Mouse (Mus musculus) MEL (cell line): ENCODE data around the gene Selenoo. TPM values are rescaled to one million over a fixed set of nuclear protein-coding genes. Genes with fewer than 3 reads are reported as not detected.
A peak's percentile ranks its signal among the peaks of the same experiment; 100 is the strongest.

Experiments
- DNase-seq: peaks from one replicate; pipeline ENCODE4 v3.0.0; 2011; ENCODE audit warnings: low read depth, low spot score
- H3K27ac ChIP-seq: 2 replicates; pipeline ENCODE4 v1.5.1; 2012; ENCODE audit warnings: low read depth, mild to moderate bottlenecking, control low read depth, low read length, moderate library complexity; ENCODE audit not compliant: control insufficient read depth
- H3K27me3 ChIP-seq, 2 experiments: fragments of 150-350 bp in 1 of 2; sonication (generic) in 1 of 2; 2 replicates each; pipeline ENCODE4 v1.6.1; 2012; ENCODE audit warnings: low read length in 2 of 2, mild to moderate bottlenecking in 2 of 2, improper control_type of control experiment in 1 of 2, moderate library complexity in 1 of 2; ENCODE audit not compliant: insufficient read depth in 2 of 2, control insufficient read depth in 1 of 2
- H3K36me3 ChIP-seq, 2 experiments: 2 replicates each; pipeline ENCODE4 v1.6.1; 2012 to 2014; ENCODE audit warnings: low read length in 2 of 2, improper control_type of control experiment in 1 of 2, inconsistent platforms in 1 of 2, mild to moderate bottlenecking in 1 of 2; ENCODE audit not compliant: insufficient read depth in 2 of 2, control insufficient read depth in 1 of 2
- H3K4me1 ChIP-seq, 2 experiments: fragments of 150-350 bp in 1 of 2; sonication (generic) in 1 of 2; 2 replicates each; pipeline ENCODE4 v1.6.1; 2012; ENCODE audit warnings: low read length in 2 of 2, improper control_type of control experiment in 1 of 2, mild to moderate bottlenecking in 1 of 2; ENCODE audit not compliant: insufficient read depth in 2 of 2, control insufficient read depth in 1 of 2
- H3K4me3 ChIP-seq, 2 experiments: fragments of 150-350 bp in 1 of 2; sonication (generic) in 1 of 2; 2 replicates each; pipeline ENCODE4 v1.5.1; 2012; ENCODE audit warnings: low read depth in 2 of 2, low read length in 2 of 2, mild to moderate bottlenecking in 2 of 2, moderate library complexity in 2 of 2, control low read depth in 1 of 2, improper control_type of control experiment in 1 of 2; ENCODE audit not compliant: control insufficient read depth in 1 of 2, insufficient read depth in 1 of 2
- H3K79me2 ChIP-seq: 2 replicates; pipeline ENCODE4 v1.6.1; 2012; ENCODE audit warnings: mild to moderate bottlenecking, low read length, moderate library complexity; ENCODE audit not compliant: control insufficient read depth, poor library complexity, insufficient read depth
- H3K9ac ChIP-seq: 2 replicates; pipeline ENCODE4 v1.6.1; 2012; ENCODE audit warnings: low read depth, mild to moderate bottlenecking, control low read depth, low read length, moderate library complexity; ENCODE audit not compliant: control insufficient read depth, poor library complexity, severe bottlenecking
- H3K9me3 ChIP-seq: fragments of 150-350 bp; sonication (generic); replicated peaks from 2 replicates; pipeline ENCODE4 v1.6.1; 2012; ENCODE audit warnings: mild to moderate bottlenecking, low read length, improper control_type of control experiment, moderate library complexity; ENCODE audit not compliant: insufficient read depth
- BHLHE40 ChIP-seq: IDR thresholded peaks from 2 replicates; pipeline ENCODE4 v1.6.1; 2012; ENCODE audit warnings: low read depth, mild to moderate bottlenecking, inconsistent platforms, low read length, improper control_type of control experiment, borderline replicate concordance
- CHD1 ChIP-seq: IDR thresholded peaks from 2 replicates; pipeline ENCODE4 v1.6.1; 2012; ENCODE audit warnings: low read depth, mild to moderate bottlenecking, inconsistent platforms, low read length, improper control_type of control experiment
- CHD2 ChIP-seq: IDR thresholded peaks from 2 replicates; pipeline ENCODE4 v1.6.1; 2011; ENCODE audit warnings: low read length, improper control_type of control experiment
- HCFC1 ChIP-seq: IDR thresholded peaks from 2 replicates; pipeline ENCODE4 v1.6.1; 2012; ENCODE audit warnings: low read depth, mild to moderate bottlenecking, inconsistent platforms, low read length, improper control_type of control experiment, moderate library complexity
- JUND ChIP-seq: IDR thresholded peaks from 2 replicates; pipeline ENCODE4 v1.6.1; 2011; ENCODE audit warnings: low read depth, mild to moderate bottlenecking, improper control_type of control experiment, low read length
- MAZ ChIP-seq: IDR thresholded peaks from 2 replicates; pipeline ENCODE4 v1.6.1; 2012; ENCODE audit warnings: low read depth, mild to moderate bottlenecking, inconsistent platforms, low read length, improper control_type of control experiment
- MEF2A ChIP-seq: IDR thresholded peaks from 2 replicates; pipeline ENCODE4 v1.6.1; 2014; ENCODE audit warnings: low read depth, mild to moderate bottlenecking, inconsistent platforms, low read length, improper control_type of control experiment; ENCODE audit not compliant: poor library complexity, insufficient replicate concordance, severe bottlenecking; ENCODE audit errors: extremely low read depth
- MXI1 ChIP-seq: IDR thresholded peaks from 2 replicates; pipeline ENCODE4 v1.6.1; 2011; ENCODE audit warnings: mild to moderate bottlenecking, low read depth, low read length, improper control_type of control experiment
- MYB ChIP-seq: IDR thresholded peaks from 2 replicates; pipeline ENCODE4 v1.6.1; 2011; ENCODE audit warnings: mild to moderate bottlenecking, low read depth, low read length, improper control_type of control experiment
- POLR2AphosphoS2 ChIP-seq: IDR thresholded peaks from 2 replicates; pipeline ENCODE4 v1.6.1; 2011; ENCODE audit warnings: low read length, improper control_type of control experiment
- ZNF384 ChIP-seq: IDR thresholded peaks from 2 replicates; pipeline ENCODE4 v1.6.1; 2012; ENCODE audit warnings: low read depth, mild to moderate bottlenecking, inconsistent platforms, low read length, improper control_type of control experiment
- polyA plus RNA-seq, 2 experiments: library from polyadenylated mRNA; stranded (reverse) in 1 of 2; unstranded in 1 of 2; fragments of >175 nt in 1 of 2; fragments of >200 nt in 1 of 2; gene quantifications; 2 replicates each; pipeline versions ENCODE4 v1.2.1 to v1.2.4; 2012; ENCODE audit warnings: low replicate concordance in 2 of 2, low read depth in 1 of 2; ENCODE audit not compliant: insufficient read length in 2 of 2, insufficient read depth in 1 of 2, missing spikeins in 1 of 2
- total RNA-seq: library from RNA; depleted of rRNA; stranded (reverse); fragments of 300-350 nt; gene quantifications from 2 replicates; pipeline ENCODE4 v1.2.3, GENCODE M21; 2012

Gene Selenoo
- total and polyA plus RNA-seq, 3 experiments: 16.6 to 17.3 TPM; not detected in 1

GRCm38 (mm10) chr15:89092181-89092580 lies 3.3 kb downstream of the Selenoo start:
- no peak overlapping the region for H3K4me3 ChIP-seq
- DNase-seq: no peak
- H3K27me3 ChIP-seq: no peaks in the 10 kb centered on the region
- H3K9ac ChIP-seq: no peak overlapping the region
- H3K79me2 ChIP-seq: peaks cover 3% of the 10 kb centered on the region; the same call in 1 of the 2 replicates
- TF ChIP-seq HCFC1 (no peak), POLR2AphosphoS2 (peak; percentile 17; the same call in 1 of the 2 replicates)
- H3K9me3 ChIP-seq: no peaks in the 10 kb centered on the region
- H3K27ac ChIP-seq: no peak overlapping the region
- H3K4me1 ChIP-seq: peaks cover 2% of the 10 kb centered on the region in 2 experiments; a peak in 2 of 4 replicates
- peaks cover 0 to 6% of the 10 kb centered on the region in 2 experiments; a peak in 2 of 4 replicates for H3K36me3 ChIP-seq

- Histone ChIP-seq H3K36me3 (peaks cover 0 to 6% of the 10 kb centered on the region in 2 experiments; a peak in 2 of 4 replicates), H3K27me3 (no peaks in the 10 kb centered on the region), H3K4me1 (no peaks in the 10 kb centered on the region), H3K27ac (no peak overlapping the region), H3K79me2 (no peaks in the 10 kb centered on the region), H3K4me3 (no peak overlapping the region), H3K9ac (no peak overlapping the region), H3K9me3 (no peaks in the 10 kb centered on the region)
- TF ChIP-seq CHD2: no peak
- TF ChIP-seq CHD1: no peak
- no peak for TF ChIP-seq BHLHE40
- TF ChIP-seq MEF2A: no peak
- TF ChIP-seq HCFC1: no peak
- no peak for TF ChIP-seq MYB
- TF ChIP-seq JUND: no peak
- no peak for TF ChIP-seq MAZ
- no peak for TF ChIP-seq ZNF384
- DNase-seq: no peak
Observed at GRCm38 (mm10) chr15:89097450-89097849, 8.6 kb downstream of the Selenoo start.

- H3K79me2 ChIP-seq: no peaks in the 10 kb centered on the region
- no peaks in the 10 kb centered on the region for H3K27me3 ChIP-seq
- no peaks in the 10 kb centered on the region for H3K9me3 ChIP-seq
- no peak overlapping the region for H3K4me3 ChIP-seq
- peaks cover 0 to 6% of the 10 kb centered on the region in 2 experiments; a peak in 2 of 4 replicates for H3K36me3 ChIP-seq
- no peak overlapping the region for H3K27ac ChIP-seq
- no peaks in the 10 kb centered on the region for H3K4me1 ChIP-seq
- TF ChIP-seq POLR2AphosphoS2 (0 out of 2 replicates have a peak, but pooled peaks have one; percentile 2), MXI1 (no peak)
- no peak overlapping the region for H3K9ac ChIP-seq
- no peak for DNase-seq
Observed at GRCm38 (mm10) chr15:89098616-89099015, 9.7 kb downstream of the Selenoo start.
